Mouse (Mus musculus): ENCODE results near the gene Cep170. TPM values are rescaled to one million over a fixed set of nuclear protein-coding genes. Genes with fewer than 3 reads are reported as not detected.
"Not testable (repeated sequence)": the region's sequence is repeated elsewhere in the genome, so short reads cannot be mapped to it uniquely, and the experiment has no call there.

The Cep170 gene
- polyA plus RNA-seq (2016; fragmentation: Nextera tagmentation; extraction: Ambion mirVana), result 95.2 and 100.0 TPM in 2 replicates

- Histone ChIP-seq H3K4me2 (replicated peaks) (peak within 1 kb of the TSS; percentile 64), H3K4me3 (peak within 1 kb of the TSS; percentile 89), H3K27me3 (no peaks in the 10 kb centered on the region), H3K9ac (replicated peaks) (peak within 1 kb of the TSS; percentile 95), H3K27ac (replicated peaks) (peak within 1 kb of the TSS; percentile 100), H3K9me3 (no peaks in the 10 kb centered on the region), H3K4me1 (peaks cover 14% of the 10 kb centered on the region), H3K36me3 (no peaks in the 10 kb centered on the region)
- peak; percentile 94 for ATAC-seq (ENCODE audit: low FRiP score, low read depth)
- under 1% methylated on average over 28 of the region's 28 CpGs for WGBS
Observed at GRCm38 (mm10) chr1:176814036-176814420, at the start of gene Cep170. Gene Cep170, minus strand, starts transcription at chr1:176814067.

- 61% methylated on average over 9 of the region's 9 CpGs for WGBS
Observed at GRCm38 (mm10) chr1:176861981-176862644, 48.2 kb upstream of the Cep170 start.

GRCm38 (mm10) chr1:176852813-176853590, 39.1 kb upstream of the Cep170 start:
- Histone ChIP-seq H3K27ac (replicated peaks) (no peak overlapping the region), H3K27me3 (no peaks in the 10 kb centered on the region), H3K9ac (replicated peaks) (no peak overlapping the region), H3K4me1 (no peaks in the 10 kb centered on the region), H3K36me3 (peaks cover 19% of the 10 kb centered on the region), H3K9me3 (no peaks in the 10 kb centered on the region; the same call in 1 of the 2 replicates), H3K4me3 (no peak overlapping the region), H3K4me2 (replicated peaks) (no peak overlapping the region)
- WGBS, result 92% methylated on average over 9 of the region's 9 CpGs
- no peak for ATAC-seq (ENCODE audit: low FRiP score, low read depth)

More at GRCm38 (mm10) chr1:176861981-176862644, 48.2 kb upstream of the Cep170 start:
- Histone ChIP-seq H3K36me3 (no peaks in the 10 kb centered on the region), H3K9me3 (no peaks in the 10 kb centered on the region), H3K4me1 (no peaks in the 10 kb centered on the region), H3K27ac (replicated peaks) (no peak overlapping the region), H3K4me2 (replicated peaks) (no peak overlapping the region), H3K9ac (replicated peaks) (no peak overlapping the region), H3K27me3 (no peaks in the 10 kb centered on the region), H3K4me3 (no peak overlapping the region)
- 0 out of 2 replicates have a peak, but pooled peaks have one; percentile 38 for ATAC-seq (ENCODE audit: low FRiP score, low read depth)

- H3K27me3 ChIP-seq, result no peaks in the 10 kb centered on the region
- no peak overlapping the region for H3K4me3 ChIP-seq
- no peak overlapping the region for H3K27ac ChIP-seq (replicated peaks)
- 96% methylated on average over 7 of the region's 7 CpGs for WGBS
- H3K9me3 ChIP-seq, result no peaks in the 10 kb centered on the region; the same call in 1 of the 2 replicates
- peaks cover 19% of the 10 kb centered on the region for H3K36me3 ChIP-seq
- H3K9ac ChIP-seq (replicated peaks), result no peak overlapping the region
- no peaks in the 10 kb centered on the region for H3K4me1 ChIP-seq
- H3K4me2 ChIP-seq (replicated peaks), result no peak overlapping the region
- no peak for ATAC-seq (ENCODE audit: low FRiP score, low read depth)
Observed at GRCm38 (mm10) chr1:176851401-176851800, 37.5 kb upstream of the Cep170 start.

GRCm38 (mm10) chr1:176849377-176849776, 35.5 kb upstream of the Cep170 start:
- Histone ChIP-seq H3K9me3 (no peaks in the 10 kb centered on the region; the same call in 1 of the 2 replicates), H3K4me3 (no peak overlapping the region), H3K36me3 (peaks cover 27% of the 10 kb centered on the region), H3K27ac (replicated peaks) (no peak overlapping the region), H3K4me1 (no peaks in the 10 kb centered on the region), H3K9ac (replicated peaks) (no peak overlapping the region), H3K27me3 (no peaks in the 10 kb centered on the region), H3K4me2 (replicated peaks) (no peak overlapping the region)
- no peak for ATAC-seq (ENCODE audit: low FRiP score, low read depth)
- 88% methylated on average over 2 of the region's 2 CpGs for WGBS

GRCm38 (mm10) chr1:176848613-176849290, 34.9 kb upstream of the Cep170 start:
- H3K4me3 ChIP-seq, result no peak overlapping the region
- H3K27me3 ChIP-seq, result no peaks in the 10 kb centered on the region
- peaks cover 27% of the 10 kb centered on the region for H3K36me3 ChIP-seq
- H3K9me3 ChIP-seq, result no peaks in the 10 kb centered on the region; the same call in 1 of the 2 replicates
- no peak overlapping the region for H3K4me2 ChIP-seq (replicated peaks)
- no peaks in the 10 kb centered on the region for H3K4me1 ChIP-seq
- H3K27ac ChIP-seq (replicated peaks), result no peak overlapping the region
- no peak for ATAC-seq (ENCODE audit: low FRiP score, low read depth)
- no peak overlapping the region for H3K9ac ChIP-seq (replicated peaks)
- 82% methylated on average over 11 of the region's 11 CpGs for WGBS

- Histone ChIP-seq H3K9ac (replicated peaks) (no peak overlapping the region), H3K27me3 (no peaks in the 10 kb centered on the region), H3K4me1 (no peaks in the 10 kb centered on the region), H3K36me3 (peaks cover 16% of the 10 kb centered on the region), H3K9me3 (no peaks in the 10 kb centered on the region; the same call in 1 of the 2 replicates), H3K4me3 (no peak overlapping the region), H3K27ac (replicated peaks) (no peak overlapping the region), H3K4me2 (replicated peaks) (no peak overlapping the region)
- 86% methylated on average over 10 of the region's 10 CpGs for WGBS
- peak; percentile 60; the same call in 1 of the 2 replicates for ATAC-seq (ENCODE audit: low FRiP score, low read depth)
Observed at GRCm38 (mm10) chr1:176847118-176847859, 33.4 kb upstream of the Cep170 start.

GRCm38 (mm10) chr1:176845082-176845977, 31.5 kb upstream of the Cep170 start:
- H3K27ac ChIP-seq (replicated peaks), result no peak overlapping the region
- H3K4me3 ChIP-seq, result no peak overlapping the region
- H3K36me3 ChIP-seq, result peaks cover 15% of the 10 kb centered on the region; the same call in 1 of the 2 replicates
- H3K9ac ChIP-seq (replicated peaks), result no peak overlapping the region
- H3K4me1 ChIP-seq, result no peaks in the 10 kb centered on the region
- no peak for ATAC-seq (ENCODE audit: low FRiP score, low read depth)
- no peak overlapping the region for H3K4me2 ChIP-seq (replicated peaks)
- 63% methylated on average over 17 of the region's 17 CpGs for WGBS
- H3K27me3 ChIP-seq, result no peaks in the 10 kb centered on the region
- no peaks in the 10 kb centered on the region for H3K9me3 ChIP-seq

GRCm38 (mm10) chr1:176836562-176836961, 22.7 kb upstream of the Cep170 start:
- WGBS, result 72% methylated on average over 7 of the region's 7 CpGs
- not testable (repeated sequence) for ATAC-seq (ENCODE audit: low FRiP score, low read depth); H3K4me2 ChIP-seq (replicated peaks); H3K4me1 ChIP-seq; H3K36me3 ChIP-seq; H3K27ac ChIP-seq (replicated peaks); H3K4me3 ChIP-seq; H3K9me3 ChIP-seq; H3K9ac ChIP-seq (replicated peaks)
- H3K27me3 ChIP-seq, result peaks cover 16% of the 10 kb centered on the region

GRCm38 (mm10) chr1:176835501-176836294, 21.8 kb upstream of the Cep170 start:
- Histone ChIP-seq H3K36me3 (no peaks in the 10 kb centered on the region), H3K4me2 (replicated peaks) (peak overlapping the region; percentile 73), H3K4me3 (peak overlapping the region; percentile 44), H3K27me3 (peaks cover 16% of the 10 kb centered on the region), H3K9ac (replicated peaks) (peak overlapping the region; percentile 59), H3K27ac (replicated peaks) (no peak overlapping the region), H3K4me1 (peaks cover 8% of the 10 kb centered on the region), H3K9me3 (no peaks in the 10 kb centered on the region)
- ATAC-seq (ENCODE audit: low FRiP score, low read depth), result peak; percentile 47; the same call in 1 of the 2 replicates
- WGBS, result 1% methylated on average over 37 of the region's 41 CpGs
